12 mouse cellular contexts compared by ENCODE assay signal in the genomic region with DNA sequence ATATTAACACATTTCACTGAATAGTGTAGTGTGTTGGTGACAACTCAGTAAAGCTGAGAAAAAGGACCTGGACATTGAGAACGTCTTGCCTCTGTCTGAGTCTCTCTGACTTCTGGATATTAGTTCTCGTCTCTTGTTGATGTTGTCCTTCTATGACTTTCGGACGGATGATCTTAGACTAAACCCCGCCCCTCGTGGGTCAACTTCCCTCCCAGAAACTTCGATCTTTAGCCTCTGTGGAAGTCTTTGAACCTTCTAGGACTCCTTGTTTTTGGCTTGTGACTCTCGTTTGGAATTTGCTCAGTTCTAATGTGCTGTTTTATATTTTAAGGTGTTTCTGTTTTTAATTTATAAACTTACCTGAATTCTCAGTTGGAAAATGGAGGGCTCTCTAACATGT.
"Had no signal": no experiment of that assay in that cellular context is flagged by ENCODE, and none has a peak within 500 bp of the region (broad histone marks: within the 10 kb centered on the region; RNA-seq: fewer than 3 reads in every experiment).

No protein-coding gene starts in this region.

- H3K4me2 ChIP-seq: liver, embryonic 11.5 days; liver, embryonic 15.5 days; midbrain, embryonic 13.5 days; stomach, embryonic 15.5 days had no signal

- H3K27me3 ChIP-seq: liver, embryonic 15.5 days; midbrain, embryonic 13.5 days; stomach, embryonic 15.5 days had no signal

- ATAC-seq: hindbrain, embryonic 16.5 days; inflammation-experienced regulatory T-cells, adult 6 months; lung, postnatal 0 days; midbrain, embryonic 13.5 days had no signal

- H3K27ac ChIP-seq: liver, embryonic 15.5 days; midbrain, embryonic 13.5 days; stomach, embryonic 15.5 days had no signal

- H3K9ac ChIP-seq: liver, embryonic 15.5 days; midbrain, embryonic 13.5 days; stomach, embryonic 15.5 days had no signal

- H3K4me1 ChIP-seq: liver, embryonic 15.5 days; stomach, embryonic 15.5 days had no signal

- H3K36me3 ChIP-seq: liver, embryonic 15.5 days; midbrain, embryonic 13.5 days; stomach, embryonic 15.5 days had no signal

- H3K4me3 ChIP-seq: liver, embryonic 15.5 days; midbrain, embryonic 13.5 days; stomach, embryonic 15.5 days had no signal

- H3K9me3 ChIP-seq: liver, embryonic 15.5 days; midbrain, embryonic 13.5 days; stomach, embryonic 15.5 days had no signal

- DNase-seq: left cerebral cortex, postnatal 4 days; lung, adult 2 months; lung, postnatal 36 days; right cerebral cortex, postnatal 14 days; thymus, postnatal 14 days had no signal
